Mouse (Mus musculus) midbrain, embryonic 10.5 days (tissue): ENCODE results near the gene Usp12. TPM values are rescaled to one million over a fixed set of nuclear protein-coding genes. Genes with fewer than 3 reads are reported as not detected.
A peak's percentile ranks its signal among the peaks of the same experiment; 100 is the strongest.

Experiments used
- DNase-seq: peaks from one replicate; pipeline ENCODE4 v3.0.0-alpha.2; 2017; ENCODE audit warnings: low spot score
- H3K27ac ChIP-seq: fragments of 300-500 bp; sonication (generic); replicated peaks from 2 replicates; pipeline ENCODE4 v1.5.1; 2016; ENCODE audit warnings: mild to moderate bottlenecking
- H3K27me3 ChIP-seq: fragments of 300-500 bp; sonication (generic); 2 replicates; pipeline ENCODE4 v1.6.1; 2016; ENCODE audit warnings: low read depth, mild to moderate bottlenecking; ENCODE audit not compliant: poor library complexity, severe bottlenecking
- H3K36me3 ChIP-seq: fragments of 300-500 bp; sonication (generic); 2 replicates; pipeline ENCODE4 v1.6.1; 2016; ENCODE audit warnings: mild to moderate bottlenecking, moderate library complexity
- H3K4me1 ChIP-seq: fragments of 300-500 bp; sonication (generic); 2 replicates; pipeline ENCODE4 v1.6.1; 2016
- H3K4me3 ChIP-seq: fragments of 300-500 bp; sonication (generic); 2 replicates; pipeline ENCODE4 v1.5.1; 2016; ENCODE audit warnings: mild to moderate bottlenecking, moderate library complexity
- H3K9me3 ChIP-seq: fragments of 300-500 bp; sonication (generic); replicated peaks from 2 replicates; pipeline ENCODE4 v1.6.1; 2016; ENCODE audit warnings: mild to moderate bottlenecking
- WGBS: fragments of 180-500 bp; shearing (Covaris S2); methylation state at CpG from one replicate; pipeline ENCODE4 v1.1.7; 2016; 5-methylcytosine and 5-hydroxymethylcytosine counted together
- polyA plus RNA-seq: library from polyadenylated mRNA; unstranded; fragments of >200 nt; fragmentation: Nextera tagmentation; extraction: Ambion mirVana; gene quantifications from 2 replicates; pipeline ENCODE4 v1.2.1, GENCODE M21; 2016

Usp12 gene
- polyA plus RNA-seq, 1 experiment from 2014 or later, result 14.6 TPM

DNA sequence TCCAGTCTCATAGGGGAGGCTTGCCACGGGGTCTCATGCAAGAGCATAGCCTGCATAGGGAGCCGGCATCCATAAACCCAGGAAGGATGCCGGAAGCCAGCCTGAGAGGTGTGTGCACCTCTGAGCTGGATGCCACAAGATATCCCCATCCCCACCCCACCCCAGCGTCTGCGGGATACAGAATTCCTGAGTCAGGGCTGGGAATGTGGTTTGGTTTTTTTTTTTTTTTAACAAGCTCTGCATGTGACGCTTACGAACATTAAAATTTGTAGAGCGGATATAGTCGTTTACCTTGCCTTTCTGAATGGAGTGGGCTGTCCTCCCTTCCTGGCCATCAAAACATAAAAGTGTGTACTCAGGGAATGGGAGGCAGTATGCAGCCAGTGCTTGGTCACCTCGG is 94.7 kb downstream of the Usp12 start:
- no peak for DNase-seq
- no peak overlapping the region for H3K27ac ChIP-seq
- WGBS, result 91% methylated on average over 10 of the region's 10 CpGs

DNA sequence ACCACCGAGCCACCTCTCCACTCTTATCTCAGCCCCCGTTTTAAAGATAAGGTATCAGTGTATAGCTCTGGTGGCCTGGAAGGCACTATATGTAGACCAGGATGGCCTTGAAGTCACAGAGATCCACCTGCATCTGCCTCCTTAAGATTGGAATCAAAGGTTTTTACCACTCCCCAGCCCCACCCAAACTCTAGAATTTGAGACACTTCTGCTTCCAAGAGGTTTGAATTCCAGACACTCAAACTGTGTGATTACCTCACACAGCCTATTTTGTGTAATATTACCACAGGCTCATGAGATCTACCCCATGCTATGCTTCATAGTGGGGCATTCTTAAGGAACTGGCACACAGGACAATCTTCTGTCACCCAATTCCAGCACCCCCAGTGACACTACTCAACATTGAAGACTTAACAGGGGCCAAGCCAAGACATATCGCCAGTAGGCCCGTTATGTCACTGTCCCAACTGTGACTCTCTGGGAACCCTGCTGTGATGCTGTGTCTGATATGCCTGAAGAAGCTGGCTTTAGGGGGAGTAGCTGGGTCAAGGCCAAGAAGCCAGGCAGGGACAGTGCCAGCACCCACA is 95.3 kb downstream of the Usp12 start:
- WGBS, result 85% methylated on average over 4 of the region's 4 CpGs
- DNase-seq, result no peak
- H3K27me3 ChIP-seq, result no peaks in the 10 kb centered on the region

More for the DNA sequence above, 94.7 kb downstream of the Usp12 start:
- Histone ChIP-seq H3K27me3 (no peaks in the 10 kb centered on the region), H3K9me3 (no peaks in the 10 kb centered on the region), H3K4me1 (no peaks in the 10 kb centered on the region), H3K4me3 (no peak overlapping the region), H3K36me3 (no peaks in the 10 kb centered on the region)

DNA sequence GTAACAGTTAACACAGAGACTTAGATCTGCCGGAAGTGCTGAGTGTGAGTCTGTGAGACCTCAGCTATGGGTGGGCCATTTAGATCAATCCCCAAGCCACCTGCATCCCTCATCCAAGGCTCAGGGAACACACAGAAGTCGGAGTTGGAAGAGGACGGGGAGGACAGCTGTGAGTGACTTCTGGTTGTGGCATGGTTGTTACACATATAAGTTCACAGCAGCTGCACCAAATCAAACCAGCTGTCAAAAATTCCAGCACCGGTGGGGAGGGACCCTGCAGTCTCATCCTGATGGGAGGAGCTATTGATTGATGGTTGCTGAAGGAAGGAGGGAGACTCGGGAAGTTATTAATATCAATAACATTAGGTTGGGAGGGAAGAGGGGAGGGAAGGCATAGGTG is 99.3 kb downstream of the Usp12 start:
- Histone ChIP-seq H3K9me3 (no peaks in the 10 kb centered on the region), H3K36me3 (no peaks in the 10 kb centered on the region), H3K27me3 (no peaks in the 10 kb centered on the region), H3K4me1 (peaks cover 4% of the 10 kb centered on the region), H3K4me3 (no peak overlapping the region), H3K27ac (no peak overlapping the region)
- WGBS, result 83% methylated on average over 5 of the region's 5 CpGs
- DNase-seq, result no peak

More for the DNA sequence above, 95.3 kb downstream of the Usp12 start:
- Histone ChIP-seq H3K27ac (no peak overlapping the region), H3K9me3 (no peaks in the 10 kb centered on the region), H3K4me1 (no peaks in the 10 kb centered on the region), H3K36me3 (no peaks in the 10 kb centered on the region), H3K4me3 (no peak overlapping the region)

DNA sequence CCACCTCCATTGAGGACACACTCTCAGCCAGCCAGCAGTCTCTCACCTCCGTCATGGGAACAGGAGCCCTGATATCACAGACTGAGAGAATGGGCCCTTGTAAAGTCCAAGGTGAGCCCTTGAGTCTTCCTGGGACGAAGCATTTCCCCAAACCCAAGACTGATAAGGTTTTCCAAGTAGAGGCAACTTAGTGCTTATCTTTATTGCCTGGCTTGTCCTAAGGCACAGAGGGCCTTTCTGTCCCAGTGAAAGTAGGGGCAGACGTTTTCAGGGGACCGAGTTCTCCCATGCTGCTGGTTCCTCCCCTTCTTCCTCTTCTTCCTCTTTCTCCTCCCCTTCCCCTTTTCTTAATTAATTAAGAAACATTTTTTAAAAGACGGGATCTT is 101.8 kb downstream of the Usp12 start:
- WGBS, result 76% methylated on average over 5 of the region's 5 CpGs
- no peaks in the 10 kb centered on the region for H3K27me3 ChIP-seq
- H3K4me3 ChIP-seq, result no peak overlapping the region
- no peak overlapping the region for H3K27ac ChIP-seq
- H3K4me1 ChIP-seq, result peaks cover 5% of the 10 kb centered on the region
- H3K36me3 ChIP-seq, result no peaks in the 10 kb centered on the region
- H3K9me3 ChIP-seq, result no peaks in the 10 kb centered on the region
- DNase-seq, result no peak

DNA sequence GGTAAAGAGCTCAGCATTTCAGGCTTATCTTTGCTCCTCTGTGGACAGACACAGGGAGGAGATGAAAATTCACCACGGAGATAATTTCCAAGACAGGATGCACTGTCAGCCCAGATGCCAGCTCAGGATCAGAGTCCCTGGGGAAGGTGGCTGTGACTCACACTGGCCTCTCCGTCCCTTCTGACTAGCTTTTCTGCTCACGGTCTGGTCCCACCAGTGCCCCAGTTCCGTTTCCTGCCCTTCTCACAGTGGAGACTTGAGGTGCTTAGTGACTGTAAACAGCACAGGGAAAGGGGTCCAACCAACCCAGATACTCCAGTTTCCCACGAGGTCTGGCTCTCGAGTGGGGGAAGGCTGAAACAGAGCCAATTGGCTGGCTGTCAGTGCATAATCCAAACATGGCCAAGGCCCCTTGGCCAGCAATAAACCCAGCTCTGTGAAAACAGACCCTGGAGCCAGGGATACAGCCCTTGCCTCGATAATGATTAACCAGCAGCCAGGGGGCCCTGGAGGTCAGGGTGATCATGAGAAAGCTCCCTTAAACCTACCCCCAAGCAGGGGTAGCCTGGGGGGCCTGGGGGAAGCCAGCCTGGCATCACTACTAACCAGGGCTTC is 102.3 kb downstream of the Usp12 start:
- Histone ChIP-seq H3K27ac (peak overlapping the region; percentile 24; the same call in 1 of the 2 replicates), H3K9me3 (no peaks in the 10 kb centered on the region), H3K27me3 (no peaks in the 10 kb centered on the region), H3K4me3 (no peak overlapping the region), H3K4me1 (peaks cover 9% of the 10 kb centered on the region), H3K36me3 (no peaks in the 10 kb centered on the region)
- DNase-seq, result no peak
- 74% methylated on average over 7 of the region's 7 CpGs for WGBS

DNA sequence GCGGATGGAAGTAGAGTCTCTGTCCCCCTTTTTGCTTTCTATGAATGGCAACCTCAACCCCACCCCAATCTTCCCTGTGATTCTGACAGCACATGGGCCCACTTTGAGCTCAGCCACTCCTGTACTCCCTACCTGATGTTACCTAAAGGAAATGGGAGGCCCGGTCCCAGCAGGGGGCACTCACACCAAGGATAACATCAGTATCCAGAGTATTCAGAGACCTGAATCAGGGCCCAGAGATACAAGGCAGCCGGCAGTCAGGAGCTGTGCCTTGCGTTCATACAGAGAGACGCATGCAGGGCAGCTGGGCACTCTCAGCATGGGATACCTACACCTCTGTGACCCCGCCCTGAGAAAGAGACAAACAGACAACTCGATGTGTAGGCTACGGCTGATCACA is 103.1 kb downstream of the Usp12 start:
- Histone ChIP-seq H3K4me1 (peaks cover 9% of the 10 kb centered on the region), H3K27ac (no peak overlapping the region), H3K4me3 (no peak overlapping the region), H3K9me3 (no peaks in the 10 kb centered on the region), H3K27me3 (no peaks in the 10 kb centered on the region), H3K36me3 (no peaks in the 10 kb centered on the region)
- no peak for DNase-seq
- 70% methylated on average over 8 of the region's 8 CpGs for WGBS

DNA sequence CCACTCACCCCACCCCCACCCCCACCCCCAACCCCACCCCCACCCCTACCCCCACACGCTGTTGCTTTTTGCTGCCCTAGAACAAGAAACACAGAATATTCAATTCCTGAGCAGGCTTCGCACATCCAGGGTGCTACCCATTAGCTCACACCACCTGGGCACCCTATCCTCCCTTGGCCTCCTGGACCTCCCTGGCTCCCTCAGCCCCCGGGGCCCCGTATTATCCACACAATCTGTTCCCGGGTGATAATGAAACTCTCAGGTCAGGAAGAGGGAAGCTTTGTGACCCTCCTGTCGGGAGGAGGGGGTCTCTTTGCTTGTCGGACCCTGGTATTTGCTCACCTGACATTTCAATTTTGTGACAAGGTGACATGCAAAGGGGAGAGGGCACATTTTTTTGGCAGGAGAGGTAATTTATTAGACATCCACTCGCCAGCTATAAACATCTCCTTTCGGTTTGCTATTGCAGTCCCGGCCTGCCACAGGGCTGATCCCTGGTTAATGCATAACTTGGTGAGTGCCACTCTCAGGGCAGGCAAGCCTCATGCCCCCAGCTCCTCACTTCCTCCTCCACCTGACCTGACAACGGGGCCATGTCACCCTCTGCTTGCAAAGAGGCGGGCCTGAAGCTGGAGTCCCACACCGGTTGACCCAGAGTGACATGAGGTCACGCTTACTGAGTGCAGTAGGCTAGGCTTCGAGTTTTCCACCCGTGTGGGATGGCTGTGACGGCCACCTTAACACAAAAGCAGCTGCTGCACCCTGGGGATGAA is 107.1 kb downstream of the Usp12 start:
- no peak for DNase-seq
- no peaks in the 10 kb centered on the region for H3K36me3 ChIP-seq
- 63% methylated on average over 17 of the region's 17 CpGs for WGBS
- peaks cover 24% of the 10 kb centered on the region for H3K4me1 ChIP-seq
- H3K27me3 ChIP-seq, result peaks cover 21% of the 10 kb centered on the region
- H3K4me3 ChIP-seq, result no peak overlapping the region
- no peaks in the 10 kb centered on the region for H3K9me3 ChIP-seq
- H3K27ac ChIP-seq, result no peak overlapping the region

DNA sequence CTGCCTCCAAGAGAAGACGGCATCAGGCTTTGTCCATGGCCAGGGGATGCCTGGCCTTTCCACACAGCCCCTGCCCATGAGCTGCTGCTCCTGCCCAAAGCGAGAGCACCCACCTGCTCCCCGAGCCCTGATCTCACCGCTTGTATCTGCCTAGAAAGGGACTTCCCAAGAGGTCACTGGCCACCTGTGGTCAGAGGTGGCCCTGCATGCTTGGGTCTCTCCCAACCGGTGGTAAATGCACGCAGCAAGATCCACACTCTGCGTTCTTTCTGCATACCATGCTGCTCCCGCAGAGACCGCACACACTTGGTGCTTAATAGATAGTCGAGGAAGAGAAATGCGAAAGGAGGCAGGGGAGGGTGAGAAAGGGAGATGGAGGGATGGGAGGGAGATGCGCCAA is 107.9 kb downstream of the Usp12 start:
- H3K4me1 ChIP-seq, result peaks cover 21% of the 10 kb centered on the region
- no peak overlapping the region for H3K27ac ChIP-seq
- no peaks in the 10 kb centered on the region for H3K9me3 ChIP-seq
- H3K27me3 ChIP-seq, result peaks cover 24% of the 10 kb centered on the region
- WGBS, result 88% methylated on average over 12 of the region's 12 CpGs
- H3K4me3 ChIP-seq, result no peak overlapping the region
- H3K36me3 ChIP-seq, result no peaks in the 10 kb centered on the region
- DNase-seq, result no peak

Other genes starting within 250 kb of the Usp12 start
- gene Gm3415, start 238.9 kb downstream of the Usp12 start, polyA plus RNA-seq, result not detected in 2 replicates
- gene Gpr12, start 209.8 kb downstream of the Usp12 start, polyA plus RNA-seq, result 0.12 and 0.20 TPM in 2 replicates
- gene Rpl21, start 37.9 kb upstream of the Usp12 start, polyA plus RNA-seq, result 451 and 536 TPM in 2 replicates
- gene Rasl11a, start 50.1 kb upstream of the Usp12 start, polyA plus RNA-seq, result 30.1 and 37.2 TPM in 2 replicates
- gene Gtf3a, start 153.7 kb upstream of the Usp12 start, polyA plus RNA-seq, result 113 and 121 TPM in 2 replicates
- gene Mtif3, start 168.8 kb upstream of the Usp12 start, polyA plus RNA-seq, result 20.8 and 22.6 TPM in 2 replicates